Mouse (Mus musculus) ES-E14 (cell line): ENCODE measurements around the gene Txndc16. TPM values are rescaled to one million over a fixed set of nuclear protein-coding genes. Genes with fewer than 3 reads are reported as not detected.

ENCODE experiments used
- DNase-seq: peaks from one replicate; pipeline ENCODE4 v3.0.0-alpha.2; 2013; ENCODE audit warnings: low read depth, low spot score
- H3K27ac ChIP-seq: 2 replicates; pipeline ENCODE4 v1.5.1; 2012; ENCODE audit warnings: low read depth, mild to moderate bottlenecking, low read length, moderate library complexity, mixed read lengths; ENCODE audit not compliant: poor library complexity, insufficient read depth, severe bottlenecking
- H3K36me3 ChIP-seq: 2 replicates; pipeline ENCODE4 v1.6.1; 2012; ENCODE audit warnings: mild to moderate bottlenecking, low read length, moderate library complexity, mixed read lengths; ENCODE audit not compliant: control insufficient read depth, poor library complexity, insufficient read depth, severe bottlenecking
- H3K4me1 ChIP-seq, 2 experiments: fragments of 150-350 bp in 1 of 2; sonication (generic) in 1 of 2; 2 replicates each; pipeline ENCODE4 v1.6.1; 2012; ENCODE audit warnings: low read length in 2 of 2, mild to moderate bottlenecking in 1 of 2, mixed read lengths in 1 of 2; ENCODE audit not compliant: control insufficient read depth in 2 of 2, insufficient read depth in 2 of 2, poor library complexity in 1 of 2
- H3K4me3 ChIP-seq, 2 experiments: fragments of 150-350 bp in 1 of 2; sonication (generic) in 1 of 2; 2 replicates each; pipeline ENCODE4 v1.5.1; 2012; ENCODE audit warnings: low read length in 2 of 2, low read depth in 1 of 2, mild to moderate bottlenecking in 1 of 2, mixed read lengths in 1 of 2; ENCODE audit not compliant: insufficient read depth in 1 of 2, poor library complexity in 1 of 2, severe bottlenecking in 1 of 2
- H3K9ac ChIP-seq: 2 replicates; pipeline ENCODE4 v1.6.1; 2012; ENCODE audit warnings: low read depth, mild to moderate bottlenecking, low read length, mixed read lengths; ENCODE audit not compliant: poor library complexity, insufficient read depth, severe bottlenecking
- H3K9me3 ChIP-seq: fragments of 150-350 bp; sonication (generic); 2 replicates; pipeline ENCODE4 v1.6.1; 2012; ENCODE audit warnings: low read depth, mild to moderate bottlenecking, low read length; ENCODE audit not compliant: control insufficient read depth, insufficient read depth
- CHD2 ChIP-seq: IDR thresholded peaks from 2 replicates; pipeline ENCODE4 v1.6.1; 2014; ENCODE audit warnings: mild to moderate bottlenecking, low read depth, low read length, inconsistent platforms
- HCFC1 ChIP-seq: IDR thresholded peaks from 2 replicates; pipeline ENCODE4 v1.6.1; 2012; ENCODE audit warnings: low read length, inconsistent platforms, borderline replicate concordance; ENCODE audit not compliant: insufficient read depth
- MAFK ChIP-seq: IDR thresholded peaks from 2 replicates; pipeline ENCODE4 v1.6.1; 2014; ENCODE audit warnings: mild to moderate bottlenecking, low read depth, low read length, inconsistent platforms; ENCODE audit not compliant: insufficient read depth
- ZC3H11A ChIP-seq: IDR thresholded peaks from 2 replicates; pipeline ENCODE4 v1.6.1; 2012; ENCODE audit warnings: low read depth, mild to moderate bottlenecking, inconsistent platforms, low read length, borderline replicate concordance
- ZNF384 ChIP-seq: IDR thresholded peaks from 2 replicates; pipeline ENCODE4 v1.6.1; 2012; ENCODE audit warnings: low read depth, low read length, inconsistent platforms
- in situ Hi-C, 2 experiments: fragments of 600-800 bp; cut with MboI; formaldehyde crosslinking; loops; one replicate each; pipeline ENCODE4 v1.15.1; 2025; ENCODE audit warnings: low sequenced_read_pairs in 2 of 2, inconsistent platforms in 1 of 2; ENCODE audit not compliant: unreplicated experiment in 2 of 2
- total RNA-seq: library from RNA; depleted of rRNA; stranded (reverse); fragments of 300-350 nt; gene quantifications from 2 replicates; pipeline ENCODE4 v1.2.3, GENCODE M21; 2012

Txndc16 gene
- total RNA-seq, 1 experiment = 3.2 TPM

DNA sequence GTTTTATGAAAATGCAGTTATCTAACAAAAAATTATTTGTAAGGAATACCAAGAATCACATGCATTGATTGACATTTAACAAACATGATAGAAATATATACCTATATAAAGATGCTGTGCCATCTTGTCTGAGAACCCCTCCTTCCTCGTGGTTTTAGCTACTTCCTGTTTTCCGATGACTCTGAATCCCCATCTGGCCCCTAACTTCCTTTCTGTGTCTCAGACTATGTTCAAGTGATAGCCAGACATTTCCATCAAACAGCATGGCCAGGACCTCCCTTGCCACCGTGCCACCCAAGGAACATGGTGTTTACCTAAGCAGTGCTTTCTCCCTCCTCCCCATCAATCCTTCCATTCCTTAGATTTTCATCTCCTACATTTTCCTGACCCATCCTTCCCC, 127.8 kb downstream of the Txndc16 start:
- Histone ChIP-seq H3K4me1 (no peaks in the 10 kb centered on the region), H3K36me3 (no peaks in the 10 kb centered on the region), H3K9ac (no peak overlapping the region), H3K9me3 (no peaks in the 10 kb centered on the region), H3K27ac (no peak overlapping the region), H3K4me3 (no peak overlapping the region)
- no peak for TF ChIP-seq HCFC1
- in situ Hi-C loops = no loop called here
- no peak for DNase-seq

DNA sequence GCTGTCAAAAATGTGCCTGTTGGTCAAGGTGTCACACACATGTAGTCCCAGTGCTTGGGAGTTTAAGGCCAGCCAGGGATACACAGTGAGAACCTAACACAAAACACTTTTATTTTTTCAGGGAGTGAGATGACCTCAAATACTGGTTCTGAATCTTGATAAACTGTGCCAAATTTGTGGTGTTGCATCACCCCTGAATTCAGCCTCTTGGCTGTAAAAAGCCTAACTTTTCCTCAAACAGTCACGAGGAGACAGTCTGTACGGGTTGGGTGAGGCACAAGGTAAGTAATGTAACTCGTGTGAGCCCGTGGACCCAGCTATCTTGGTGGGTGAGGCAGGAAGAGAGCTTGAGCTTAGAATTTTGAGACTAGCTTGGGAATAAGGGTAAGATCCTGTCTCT, 130.1 kb downstream of the Txndc16 start:
- H3K9ac ChIP-seq = no peak overlapping the region
- TF ChIP-seq CHD2 (no peak), ZNF384 (no peak), HCFC1 (no peak), MAFK (no peak), ZC3H11A (no peak)
- no peak overlapping the region for H3K27ac ChIP-seq
- DNase-seq = no peak
- no peaks in the 10 kb centered on the region for H3K9me3 ChIP-seq
- no peaks in the 10 kb centered on the region for H3K36me3 ChIP-seq
- H3K4me3 ChIP-seq = no peak overlapping the region
- in situ Hi-C loops = no loop called here
- H3K4me1 ChIP-seq = no peaks in the 10 kb centered on the region

DNA sequence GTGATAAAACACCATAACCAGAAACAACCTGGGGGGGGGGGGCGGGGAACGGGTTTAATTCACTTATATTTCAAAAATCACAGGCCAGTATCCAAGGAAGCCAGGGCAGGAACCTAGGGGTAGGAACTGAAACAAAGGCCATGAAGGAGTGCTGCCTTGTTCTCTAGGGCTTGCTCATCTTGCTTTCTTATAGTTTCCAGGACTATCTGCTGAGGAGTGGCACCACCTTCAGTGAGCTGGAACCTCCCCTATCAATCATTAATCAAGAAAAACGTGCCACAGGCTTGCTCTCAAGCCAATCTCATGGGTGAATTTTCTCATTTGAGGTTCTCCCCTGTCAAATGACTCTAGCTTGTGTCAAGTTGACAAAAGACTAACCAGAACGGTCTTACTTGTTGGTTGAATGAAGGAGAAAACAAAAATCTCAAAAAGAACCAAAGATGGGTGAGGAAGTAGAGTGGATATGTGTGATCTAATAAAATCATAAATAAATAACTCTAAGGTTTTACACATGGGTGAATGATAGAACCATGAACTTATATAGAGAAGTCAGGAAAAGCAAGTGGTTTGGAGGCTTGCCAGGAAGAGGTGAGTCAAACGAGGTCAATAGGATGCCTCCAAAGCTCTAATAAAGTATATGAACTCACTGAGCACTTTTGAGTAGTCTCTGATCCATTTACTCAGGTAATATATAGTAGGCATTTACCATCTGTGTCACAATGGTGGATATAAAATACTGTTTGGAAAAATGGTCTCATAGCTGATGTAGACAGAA, 134.3 kb downstream of the Txndc16 start:
- no peaks in the 10 kb centered on the region for H3K4me1 ChIP-seq

DNA sequence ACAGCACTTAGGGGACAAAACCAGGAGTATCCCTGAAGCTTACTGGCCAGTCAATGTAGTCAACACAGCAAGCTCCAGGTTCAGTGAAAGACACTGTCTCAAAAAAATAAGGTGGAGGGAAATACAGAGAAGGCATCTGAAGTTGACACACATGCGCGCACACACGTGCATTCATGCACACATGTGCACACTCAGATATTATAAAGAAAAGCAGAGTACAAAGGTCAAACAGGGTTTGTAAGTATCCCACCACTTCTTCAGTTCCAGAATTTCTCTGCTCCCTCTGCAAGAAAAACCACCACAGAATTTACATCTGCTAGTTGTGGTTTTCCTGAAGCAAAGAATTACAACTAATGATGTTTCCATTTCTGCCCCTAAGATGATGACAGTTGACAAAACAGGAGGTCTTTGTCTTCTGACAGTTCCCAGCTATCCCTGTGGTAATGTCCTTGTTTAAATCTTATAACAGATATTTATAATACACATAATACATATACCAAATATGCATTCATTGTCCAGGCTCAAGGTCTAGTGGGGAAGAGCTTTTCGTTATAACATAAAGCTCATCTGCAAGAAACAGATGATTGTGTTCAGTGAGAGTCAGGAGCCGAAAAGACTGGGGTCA, 135.4 kb downstream of the Txndc16 start:
- Histone ChIP-seq H3K4me3 (no peak overlapping the region), H3K9ac (no peak overlapping the region), H3K4me1 (no peaks in the 10 kb centered on the region), H3K27ac (no peak overlapping the region), H3K36me3 (no peaks in the 10 kb centered on the region), H3K9me3 (no peaks in the 10 kb centered on the region)
- in situ Hi-C loops = no loop called here
- DNase-seq = no peak
- TF ChIP-seq ZC3H11A (no peak), MAFK (no peak), ZNF384 (no peak), HCFC1 (no peak), CHD2 (no peak)

More for the DNA sequence above, 134.3 kb downstream of the Txndc16 start:
- Histone ChIP-seq H3K36me3 (no peaks in the 10 kb centered on the region), H3K9ac (no peak overlapping the region), H3K4me3 (no peak overlapping the region), H3K9me3 (no peaks in the 10 kb centered on the region), H3K27ac (no peak overlapping the region)
- no peak for DNase-seq
- TF ChIP-seq CHD2 = no peak
- no peak for TF ChIP-seq MAFK
- TF ChIP-seq HCFC1 = no peak
- TF ChIP-seq ZC3H11A = no peak
- no peak for TF ChIP-seq ZNF384
- in situ Hi-C loops = no loop called here
